Mouse (Mus musculus): Measurements from ENCODE around the gene Pglyrp3. TPM values are rescaled to one million over a fixed set of nuclear protein-coding genes. Genes with fewer than 3 reads are reported as not detected.
A peak's percentile ranks its signal among the peaks of the same experiment; 100 is the strongest.

Gene Pglyrp3
- polyA plus RNA-seq (2012; rRNA removed): 0.10 TPM in 1 of 2 replicates, not detected in the other

DNA sequence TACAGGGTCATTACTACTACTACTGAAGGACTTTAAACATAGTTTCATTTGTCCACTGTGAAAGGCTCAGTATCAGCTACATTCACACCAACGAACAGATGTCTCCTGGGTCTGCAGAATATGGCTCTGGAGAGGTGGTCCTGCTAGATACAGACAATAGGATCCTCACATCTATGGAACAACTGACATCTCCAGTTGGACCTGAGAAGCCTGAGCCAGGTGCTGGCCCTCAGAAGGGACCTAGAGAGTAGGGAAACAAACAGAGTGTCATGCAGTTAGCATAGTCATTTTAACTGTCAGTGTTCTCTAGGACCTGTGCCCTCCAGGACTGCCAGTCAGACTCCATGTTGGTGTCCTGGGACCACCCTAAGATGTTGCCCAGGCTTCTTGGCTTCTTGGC lies at the start of gene Pglyrp3:
Pglyrp3 (plus strand) TSS at position 301 of the 400 bp plus-strand sequence.
- TF ChIP-seq CTCF (IDR thresholded peaks at IDR 0.05; ENCODE audit: borderline replicate concordance, extremely low read depth, insufficient read depth, insufficient read length): no peak
- TF ChIP-seq POLR2A (IDR thresholded peaks at IDR 0.05; ENCODE audit: borderline replicate concordance, extremely low read depth, insufficient read depth, insufficient read length, poor library complexity, severe bottlenecking): no peak
- DNase-seq (ENCODE audit: low read depth): no peak

GRCm38 (mm10) chr3:92011001-92011400 lies 3.4 kb upstream of the Pglyrp3 start:
- no peak for TF ChIP-seq POLR2A (IDR thresholded peaks at IDR 0.05; ENCODE audit: borderline replicate concordance, extremely low read depth, insufficient read depth, insufficient read length, poor library complexity, severe bottlenecking)
- no peak for TF ChIP-seq CTCF (IDR thresholded peaks at IDR 0.05; ENCODE audit: borderline replicate concordance, extremely low read depth, insufficient read depth, insufficient read length)

GRCm38 (mm10) chr3:92024541-92024940 lies 10.2 kb downstream of the Pglyrp3 start:
- DNase-seq (ENCODE audit: low read depth): peak; percentile 9

More at GRCm38 (mm10) chr3:92011001-92011400, 3.4 kb upstream of the Pglyrp3 start:
- no peak for DNase-seq (ENCODE audit: low read depth)

DNA sequence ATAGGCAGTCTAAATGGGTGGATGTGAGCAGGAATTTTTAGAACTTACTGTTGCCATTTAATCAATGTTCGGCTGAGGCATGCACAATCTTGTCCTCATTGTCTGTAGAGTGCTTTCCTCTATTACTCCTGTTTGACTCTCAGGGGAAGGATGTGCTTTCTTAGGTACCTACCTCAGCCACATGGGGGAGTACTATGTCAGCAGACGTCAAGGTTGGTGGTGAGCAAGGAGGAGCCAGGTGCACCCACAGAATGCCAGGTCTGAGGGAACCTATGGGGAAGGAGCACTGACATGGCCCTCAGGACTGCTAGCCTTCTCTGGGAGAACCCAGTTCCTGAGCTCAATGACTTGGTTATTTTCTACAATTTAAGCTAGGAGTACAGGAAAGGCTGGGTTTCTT lies 18.8 kb downstream of the Pglyrp3 start:
- no peak for DNase-seq (ENCODE audit: low read depth)
- TF ChIP-seq POLR2A (IDR thresholded peaks at IDR 0.05; ENCODE audit: borderline replicate concordance, extremely low read depth, insufficient read depth, insufficient read length, poor library complexity, severe bottlenecking) (no peak), CTCF (IDR thresholded peaks at IDR 0.05; ENCODE audit: borderline replicate concordance, extremely low read depth, insufficient read depth, insufficient read length) (no peak)

GRCm38 (mm10) chr3:92033892-92034291 lies 19.5 kb downstream of the Pglyrp3 start:
- TF ChIP-seq CTCF (IDR thresholded peaks at IDR 0.05; ENCODE audit: borderline replicate concordance, extremely low read depth, insufficient read depth, insufficient read length) (no peak), POLR2A (IDR thresholded peaks at IDR 0.05; ENCODE audit: borderline replicate concordance, extremely low read depth, insufficient read depth, insufficient read length, poor library complexity, severe bottlenecking) (no peak)
- no peak for DNase-seq (ENCODE audit: low read depth)

- TF ChIP-seq CTCF (IDR thresholded peaks at IDR 0.05; ENCODE audit: borderline replicate concordance, extremely low read depth, insufficient read depth, insufficient read length): peak; percentile 45; the same call in 1 of the 2 replicates
- TF ChIP-seq POLR2A (IDR thresholded peaks at IDR 0.05; ENCODE audit: borderline replicate concordance, extremely low read depth, insufficient read depth, insufficient read length, poor library complexity, severe bottlenecking): no peak
- peak; percentile 51 for DNase-seq (ENCODE audit: low read depth)
These were observed 36.1 kb downstream of the Pglyrp3 start for GRCm38 (mm10) chr3:92050382-92051054.

- DNase-seq (ENCODE audit: low read depth): peak; percentile 86
- 0 out of 2 replicates have a peak, but pooled peaks have one; percentile 8 for TF ChIP-seq POLR2A (IDR thresholded peaks at IDR 0.05; ENCODE audit: borderline replicate concordance, extremely low read depth, insufficient read depth, insufficient read length, poor library complexity, severe bottlenecking)
- TF ChIP-seq CTCF (IDR thresholded peaks at IDR 0.05; ENCODE audit: borderline replicate concordance, extremely low read depth, insufficient read depth, insufficient read length): no peak
These were observed 66.3 kb downstream of the Pglyrp3 start for GRCm38 (mm10) chr3:92080462-92081284.

Other genes with a start within 250 kb of the Pglyrp3 start
- gene Lor, start 68.6 kb downstream of the Pglyrp3 start, polyA plus RNA-seq (2012; rRNA removed): 5.8 and 7.6 TPM in 2 replicates
- not detected in 2 replicates for gene Prr9, start 109.4 kb downstream of the Pglyrp3 start, polyA plus RNA-seq (2012; rRNA removed)
- not detected in 2 replicates for gene Lelp1, start 128.2 kb downstream of the Pglyrp3 start, polyA plus RNA-seq (2012; rRNA removed)
- gene Sprr2a1, start 201.2 kb downstream of the Pglyrp3 start, polyA plus RNA-seq (2012; rRNA removed): 0.03 and 0.05 TPM in 2 replicates
- 4.0 and 5.0 TPM in 2 replicates for gene Sprr2a2, start 201.3 kb downstream of the Pglyrp3 start, polyA plus RNA-seq (2012; rRNA removed)

Data from brain, embryonic 14.5 days (tissue).